Mouse (Mus musculus) stomach, postnatal 0 days (tissue): ENCODE measurements around the gene Cc2d1a. TPM values are rescaled to one million over a fixed set of nuclear protein-coding genes. Genes with fewer than 3 reads are reported as not detected.

Experiments used
- ATAC-seq: fragments of 200-750 bp; cut with Nextera tagmentation; 2 replicates; pipeline ENCODE4 v1.8.0; 2017; ENCODE audit not compliant: low FRiP score, low TSS enrichment
- DNase-seq: peaks from one replicate; pipeline ENCODE4 v3.0.0-alpha.2; 2016; ENCODE audit warnings: low spot score
- H3K27ac ChIP-seq: fragments of 300-500 bp; sonication (generic); replicated peaks from 2 replicates; pipeline ENCODE4 v1.5.1; 2014; ENCODE audit warnings: mild to moderate bottlenecking, control low read depth
- H3K27me3 ChIP-seq: fragments of 300-500 bp; sonication (generic); 2 replicates; pipeline ENCODE4 v1.6.1; 2014; ENCODE audit warnings: low read length; ENCODE audit not compliant: control insufficient read depth, insufficient read depth
- H3K36me3 ChIP-seq: fragments of 300-500 bp; sonication (generic); 2 replicates; pipeline ENCODE4 v1.6.1; 2014; ENCODE audit warnings: low read length, mixed read lengths; ENCODE audit not compliant: control insufficient read depth, insufficient read depth
- H3K4me1 ChIP-seq: fragments of 300-500 bp; sonication (generic); replicated peaks from 2 replicates; pipeline ENCODE4 v1.6.1; 2014; ENCODE audit warnings: antibody characterized with exemption; ENCODE audit not compliant: control insufficient read depth, insufficient read depth
- H3K4me2 ChIP-seq: fragments of 300-500 bp; sonication (generic); replicated peaks from 2 replicates; pipeline ENCODE4 v1.6.1; 2014; ENCODE audit warnings: low read depth, mild to moderate bottlenecking, control low read depth, moderate library complexity
- H3K4me3 ChIP-seq: fragments of 300-500 bp; sonication (generic); 2 replicates; pipeline ENCODE4 v1.5.1; 2014; ENCODE audit warnings: low read depth, low read length, control low read depth
- H3K9ac ChIP-seq: fragments of 300-500 bp; sonication (generic); 2 replicates; pipeline ENCODE4 v1.6.1; 2014; ENCODE audit warnings: mild to moderate bottlenecking, low read length, control low read depth, mixed read lengths
- H3K9me3 ChIP-seq: fragments of 300-500 bp; sonication (generic); 2 replicates; pipeline ENCODE4 v1.6.1; 2016; ENCODE audit warnings: low read length; ENCODE audit not compliant: control insufficient read depth
- CTCF ChIP-seq: IDR thresholded peaks from 2 replicates; pipeline ENCODE4 v1.5.1; 2016; ENCODE audit warnings: antibody characterized with exemption, low read depth, mild to moderate bottlenecking, moderate library complexity
- EP300 ChIP-seq: optimal IDR thresholded peaks from 2 replicates; pipeline ENCODE3; 2016; ENCODE audit warnings: antibody characterized with exemption
- WGBS: fragments of 180-500 bp; shearing (Covaris S2); extraction: QIAGEN DNeasy Blood & Tissue Kit; methylation state at CpG from one replicate; pipeline ENCODE4 v1.1.7; 2014; 5-methylcytosine and 5-hydroxymethylcytosine counted together
- polyA plus RNA-seq: library from polyadenylated mRNA; unstranded; fragments of >200 nt; fragmentation: Nextera tagmentation; extraction: Ambion mirVana; gene quantifications from 2 replicates; pipeline ENCODE4 v1.2.1, GENCODE M21; 2015

Gene Cc2d1a
- polyA plus RNA-seq, 1 experiment from 2014 or later: 15.8 TPM

DNA sequence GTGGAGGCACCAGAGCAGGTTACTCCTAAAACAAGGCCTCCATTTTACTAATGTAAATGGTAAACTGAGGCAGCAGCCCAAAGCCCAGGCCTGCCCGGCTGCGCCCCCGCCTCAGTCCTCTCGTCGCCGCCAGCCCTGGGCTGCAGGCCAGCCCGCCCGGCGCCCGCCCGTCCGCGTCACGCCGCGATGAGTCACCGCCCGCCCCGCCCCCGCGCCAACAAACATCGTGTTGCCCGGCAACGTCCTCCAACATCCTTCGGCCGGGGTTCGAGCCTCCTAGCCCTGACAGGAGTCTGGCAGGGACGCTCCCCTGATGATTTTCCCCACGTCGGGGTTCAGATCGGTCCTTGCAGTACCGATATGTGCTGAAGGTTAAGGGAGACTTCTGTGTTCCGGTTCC is 44.8 kb upstream of the Cc2d1a start:
- peak; percentile 74 for ATAC-seq
- Histone ChIP-seq H3K36me3 (no peaks in the 10 kb centered on the region), H3K27me3 (no peaks in the 10 kb centered on the region), H3K9ac (peak overlapping the region; percentile 50), H3K4me1 (peaks cover 5% of the 10 kb centered on the region; the same call in 1 of the 2 replicates), H3K4me3 (peak overlapping the region; percentile 6), H3K27ac (peak overlapping the region; percentile 97), H3K4me2 (peak overlapping the region; percentile 54), H3K9me3 (no peaks in the 10 kb centered on the region)
- TF ChIP-seq CTCF: no peak
- no peak for TF ChIP-seq EP300
- 3% methylated on average over 33 of the region's 33 CpGs for WGBS
- peak; percentile 92 for DNase-seq

- H3K4me3 ChIP-seq: peak overlapping the region; percentile 6
- TF ChIP-seq EP300 (peak; percentile 94), CTCF (peak; percentile 25; the same call in 1 of the 2 replicates)
- H3K27me3 ChIP-seq: no peaks in the 10 kb centered on the region
- peaks cover 5% of the 10 kb centered on the region; the same call in 1 of the 2 replicates for H3K4me1 ChIP-seq
- H3K36me3 ChIP-seq: no peaks in the 10 kb centered on the region
- DNase-seq (peak; percentile 94), ATAC-seq (peak; percentile 95)
- peak overlapping the region; percentile 97 for H3K27ac ChIP-seq
- peak overlapping the region; percentile 54 for H3K4me2 ChIP-seq
- H3K9ac ChIP-seq: peak overlapping the region; percentile 50
- 12% methylated on average over 13 of the region's 13 CpGs for WGBS
- no peaks in the 10 kb centered on the region for H3K9me3 ChIP-seq
Observed at GRCm38 (mm10) chr8:84192023-84192422, 44.3 kb upstream of the Cc2d1a start.

DNA sequence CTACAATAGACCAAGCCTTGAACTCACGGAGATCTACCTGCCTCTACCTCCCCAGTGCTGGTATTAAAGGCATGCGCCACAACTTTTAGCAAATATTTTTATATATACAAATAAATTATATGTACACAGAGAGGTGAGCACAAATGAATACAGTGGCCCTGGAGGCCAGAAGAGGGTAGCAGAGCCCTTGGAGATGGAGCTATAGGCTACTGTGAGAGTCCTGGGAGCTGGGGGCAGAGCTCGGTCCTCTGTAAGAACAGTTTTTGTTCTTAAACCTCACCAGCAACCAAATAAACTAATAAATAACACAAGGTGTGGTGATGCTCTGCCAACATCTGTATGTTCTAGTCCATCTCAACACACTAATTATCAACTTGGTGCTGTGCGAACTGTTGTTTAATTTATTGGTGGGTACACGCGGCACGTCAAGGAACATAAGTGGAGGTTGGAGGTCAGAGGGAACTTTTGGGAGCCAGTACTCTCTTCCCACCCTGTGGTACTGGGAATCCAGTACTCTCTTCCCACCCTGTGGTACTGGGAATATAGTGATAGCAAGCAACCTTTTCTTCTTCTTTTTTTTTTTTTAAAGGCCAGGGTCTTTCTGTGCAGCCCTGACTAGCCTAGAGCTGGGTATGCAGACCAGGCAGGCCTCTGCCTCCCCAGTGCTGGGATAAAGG is 42.6 kb upstream of the Cc2d1a start:
- WGBS: 90% methylated on average over 7 of the region's 7 CpGs
- DNase-seq (no peak), ATAC-seq (no peak)
- H3K4me3 ChIP-seq: no peak overlapping the region
- no peak overlapping the region for H3K4me2 ChIP-seq
- no peaks in the 10 kb centered on the region for H3K27me3 ChIP-seq
- no peak overlapping the region for H3K9ac ChIP-seq
- no peak overlapping the region; the same call in 1 of the 2 replicates for H3K27ac ChIP-seq
- H3K36me3 ChIP-seq: no peaks in the 10 kb centered on the region
- H3K4me1 ChIP-seq: peaks cover 5% of the 10 kb centered on the region; the same call in 1 of the 2 replicates
- no peak for TF ChIP-seq EP300
- TF ChIP-seq CTCF: peak; percentile 39
- H3K9me3 ChIP-seq: no peaks in the 10 kb centered on the region

- WGBS: 51% methylated on average over 4 of the region's 4 CpGs
- DNase-seq (no peak), ATAC-seq (no peak)
- Histone ChIP-seq H3K4me1 (peaks cover 5% of the 10 kb centered on the region; the same call in 1 of the 2 replicates), H3K4me2 (no peak overlapping the region), H3K36me3 (no peaks in the 10 kb centered on the region), H3K27ac (no peak overlapping the region; the same call in 1 of the 2 replicates), H3K27me3 (no peaks in the 10 kb centered on the region), H3K9me3 (no peaks in the 10 kb centered on the region), H3K9ac (no peak overlapping the region), H3K4me3 (no peak overlapping the region)
- TF ChIP-seq EP300 (no peak), CTCF (no peak)
Observed at GRCm38 (mm10) chr8:84189603-84190002, 41.9 kb upstream of the Cc2d1a start.

- Histone ChIP-seq H3K27ac (0 out of 2 replicates have a peak overlapping the region, but pooled peaks have one; percentile 24), H3K4me1 (peaks cover 10% of the 10 kb centered on the region), H3K4me2 (no peak overlapping the region), H3K27me3 (no peaks in the 10 kb centered on the region), H3K9ac (0 out of 2 replicates have a peak overlapping the region, but pooled peaks have one; percentile 23), H3K36me3 (no peaks in the 10 kb centered on the region), H3K4me3 (no peak overlapping the region), H3K9me3 (no peaks in the 10 kb centered on the region)
- WGBS: 65% methylated on average over 10 of the region's 10 CpGs
- peak; percentile 35 for DNase-seq
- ATAC-seq: no peak
- TF ChIP-seq CTCF (no peak), EP300 (no peak)
Observed at GRCm38 (mm10) chr8:84188671-84189070, 40.9 kb upstream of the Cc2d1a start.
